Mouse (Mus musculus) frontal cortex, adult 2 months (tissue): ENCODE data around the gene Gprc5c. TPM values are rescaled to one million over a fixed set of nuclear protein-coding genes. Genes with fewer than 3 reads are reported as not detected.

ENCODE experiments used
- DNase-seq, 2 experiments: peaks; one replicate each; pipeline ENCODE4 v3.0.0; 2022; ENCODE audit warnings: low spot score in 1 of 2; ENCODE audit errors: extremely low spot score in 1 of 2
- polyA plus RNA-seq: library from polyadenylated mRNA; depleted of rRNA; stranded (reverse); fragments of >200 nt; gene quantifications from 2 replicates; pipeline ENCODE4 v1.2.3, GENCODE M21; 2012; rRNA removed

The Gprc5c gene
- polyA plus RNA-seq, result 3.5 and 4.7 TPM in 2 replicates

- no peak for DNase-seq
Observed at GRCm38 (mm10) chr11:114850452-114851268, at the start of gene Gprc5c. Gene Gprc5c (plus strand): TSS chr11:114851152.

DNA sequence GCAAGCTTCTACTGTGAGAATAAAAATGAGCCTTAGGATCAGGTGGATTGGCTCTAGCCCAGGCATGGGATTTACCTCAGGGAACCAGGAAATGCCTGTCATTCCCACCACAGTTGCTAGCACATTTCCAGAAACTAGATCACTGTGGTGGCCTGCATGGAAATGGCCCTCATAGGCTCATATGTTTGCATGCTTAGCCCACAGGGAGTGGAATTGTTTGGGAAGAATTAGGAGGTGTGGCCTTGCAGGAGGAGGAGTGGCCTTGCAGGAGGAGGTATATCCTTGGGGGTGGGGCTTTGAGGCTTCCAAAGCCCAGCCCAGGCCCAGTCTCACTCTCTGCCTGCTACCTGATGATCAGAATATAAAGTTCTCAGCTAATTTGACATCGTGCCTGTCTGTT lies 49.0 kb upstream of the Gprc5c start:
- no peak for DNase-seq

DNA sequence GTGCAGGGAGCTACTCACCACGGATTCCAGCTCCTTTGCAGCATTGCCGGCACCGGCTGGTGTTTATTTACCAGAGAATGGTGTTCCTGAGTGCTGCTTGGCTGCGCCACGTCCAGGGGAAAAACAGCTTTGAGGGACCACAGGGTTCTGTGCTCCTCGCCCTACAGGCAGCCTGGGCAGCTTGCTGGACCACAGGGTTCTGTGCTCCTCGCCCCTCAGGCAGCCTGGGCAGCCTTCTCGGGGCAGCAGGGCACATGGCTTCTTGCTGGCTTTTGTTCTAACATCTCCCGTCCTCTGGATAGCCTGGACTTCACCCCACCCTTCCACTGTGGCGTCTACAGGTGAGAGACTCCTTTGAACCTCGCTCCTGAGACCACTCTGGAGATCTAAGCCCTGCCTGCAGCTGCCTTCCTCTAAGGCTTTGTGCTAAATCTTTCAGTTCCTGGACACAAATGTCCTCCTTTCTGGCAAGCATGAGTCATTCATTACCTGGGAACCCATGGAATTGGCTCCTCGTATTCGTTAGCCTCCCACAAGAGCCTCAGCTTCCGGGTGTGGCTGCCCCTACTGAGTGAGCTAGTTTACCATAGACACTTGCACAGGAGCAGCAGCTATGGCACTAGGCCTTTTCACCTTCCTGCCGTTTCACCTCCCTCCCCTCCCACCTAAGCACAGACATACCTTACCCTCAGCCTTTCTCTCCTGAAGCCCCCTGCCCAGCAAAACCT lies 48.2 kb upstream of the Gprc5c start:
- no peak for DNase-seq

GRCm38 (mm10) chr11:114803990-114804389 lies 47.0 kb upstream of the Gprc5c start:
- no peak for DNase-seq

GRCm38 (mm10) chr11:114807025-114807424 lies 43.9 kb upstream of the Gprc5c start:
- no peak for DNase-seq

GRCm38 (mm10) chr11:114807686-114808427 lies 43.1 kb upstream of the Gprc5c start:
- no peak for DNase-seq

GRCm38 (mm10) chr11:114809371-114809770 lies 41.6 kb upstream of the Gprc5c start:
- no peak for DNase-seq

- DNase-seq, result no peak
Observed at GRCm38 (mm10) chr11:114810344-114810743, 40.6 kb upstream of the Gprc5c start.

DNA sequence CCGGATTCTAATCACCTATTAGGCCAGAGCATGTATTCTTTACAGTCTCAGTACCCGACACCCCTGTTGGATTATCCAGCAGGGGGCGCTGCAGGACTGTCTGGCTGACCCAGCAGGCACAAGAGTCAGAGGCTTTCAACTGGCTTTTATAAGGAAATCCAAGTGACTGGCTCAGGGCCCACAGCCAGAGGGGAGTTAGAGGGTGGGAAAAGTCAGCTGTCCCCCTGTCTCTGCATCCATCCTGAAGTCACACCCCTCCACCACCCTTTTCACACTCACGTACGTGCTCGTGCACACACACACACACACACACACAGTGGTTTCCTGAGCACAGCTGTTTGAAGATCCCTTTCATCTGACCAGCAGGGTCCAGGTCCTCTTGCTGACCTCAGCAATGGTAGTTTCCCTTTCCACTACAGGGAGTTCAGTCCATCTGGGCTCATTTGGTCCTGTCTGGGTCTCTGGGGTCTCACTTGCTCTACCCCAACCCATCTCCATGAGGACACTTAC lies 38.2 kb upstream of the Gprc5c start:
- DNase-seq, result peak; percentile 72 to 96

DNA sequence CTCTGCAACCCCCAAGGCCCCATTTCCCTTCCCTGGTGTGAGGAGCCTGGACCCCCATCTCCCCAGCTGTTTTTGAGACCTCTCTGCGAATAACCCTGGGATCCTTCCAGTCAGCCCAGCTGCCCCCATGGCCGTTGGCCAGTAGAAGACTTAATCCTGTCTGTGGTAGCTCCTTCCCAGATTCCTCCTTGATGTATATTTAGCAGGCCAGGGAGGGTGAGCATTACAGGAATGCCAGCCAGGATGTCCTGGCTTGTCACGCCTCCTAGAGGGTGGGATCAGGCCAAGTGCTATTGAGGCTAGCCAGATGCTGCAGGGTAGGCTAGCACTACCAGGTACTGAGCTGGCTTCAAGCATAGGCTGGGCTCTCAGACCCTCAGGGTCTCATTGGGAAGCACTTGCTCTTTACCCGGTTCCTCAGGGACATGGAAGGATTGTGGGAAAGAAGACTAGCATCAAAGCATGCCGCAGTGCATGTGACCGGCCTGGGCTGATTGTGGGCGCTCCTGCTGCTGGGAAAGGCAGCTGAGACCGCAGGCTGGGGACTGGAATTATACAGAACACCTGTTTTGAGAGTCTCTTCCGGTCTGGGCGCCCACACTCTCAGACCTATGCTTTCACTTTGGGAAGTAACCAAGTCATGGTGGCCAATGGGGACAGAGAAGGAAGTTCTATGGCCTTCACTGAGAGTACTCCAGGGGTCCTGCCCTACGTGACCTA lies 35.9 kb upstream of the Gprc5c start:
- no peak for DNase-seq

DNA sequence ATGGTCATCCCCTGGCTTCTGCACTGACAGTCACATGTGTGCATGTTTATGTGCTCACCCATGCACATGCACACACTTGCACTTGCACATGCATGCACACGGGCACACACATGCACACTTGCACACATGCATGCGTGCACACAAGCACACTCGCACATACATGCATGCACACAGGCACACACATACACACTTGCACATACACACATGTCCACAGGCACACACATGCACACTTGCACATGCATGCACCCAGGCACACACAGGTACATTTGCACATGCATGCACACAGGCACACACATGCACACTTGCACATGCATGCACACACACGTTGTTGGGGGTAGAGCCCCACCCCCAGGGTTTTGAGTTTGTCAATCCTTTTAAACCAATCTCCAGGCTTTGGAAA lies 34.0 kb upstream of the Gprc5c start:
- DNase-seq, result no peak

DNA sequence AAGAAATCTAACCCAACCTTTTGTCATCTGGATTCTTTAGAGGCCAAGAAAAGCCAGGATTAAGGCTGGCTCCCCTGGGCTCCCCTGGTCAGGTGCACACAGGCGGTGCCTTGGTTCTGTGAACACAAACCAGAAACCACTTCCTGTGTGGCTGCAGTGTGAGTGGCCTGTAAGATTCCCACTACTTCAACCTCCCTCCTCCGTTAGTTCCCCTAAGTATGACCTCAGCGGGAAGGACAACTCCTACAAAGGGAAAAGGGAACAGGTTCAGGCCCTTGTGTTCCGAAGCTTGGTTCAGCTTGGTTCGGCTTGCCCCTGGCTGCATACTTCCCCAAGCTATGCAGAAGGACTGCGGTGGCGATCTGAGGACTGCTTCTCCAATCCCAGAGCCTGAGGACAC lies 32.8 kb upstream of the Gprc5c start:
- no peak for DNase-seq

DNA sequence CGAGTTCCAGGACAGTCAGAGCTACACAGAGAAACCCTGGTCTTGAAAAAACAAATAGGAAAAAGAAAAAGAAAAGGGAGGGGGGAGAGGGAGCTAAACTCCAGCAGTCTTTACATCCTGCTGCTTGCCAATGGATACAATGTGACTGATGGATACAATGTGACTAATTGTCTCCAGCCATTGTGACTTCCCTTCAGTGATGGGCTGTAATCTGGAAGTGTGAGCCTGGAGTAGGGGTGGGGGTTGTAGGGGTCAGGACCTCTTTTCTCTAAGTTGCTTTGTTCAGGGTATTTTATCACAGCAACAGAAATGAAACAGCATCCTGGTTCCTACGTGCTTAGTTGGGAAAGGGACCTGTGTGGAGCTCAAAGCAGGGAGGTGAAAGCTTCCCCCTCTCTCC lies 31.8 kb upstream of the Gprc5c start:
- DNase-seq, result no peak

GRCm38 (mm10) chr11:114820444-114820843 lies 30.5 kb upstream of the Gprc5c start:
- DNase-seq, result no peak

DNA sequence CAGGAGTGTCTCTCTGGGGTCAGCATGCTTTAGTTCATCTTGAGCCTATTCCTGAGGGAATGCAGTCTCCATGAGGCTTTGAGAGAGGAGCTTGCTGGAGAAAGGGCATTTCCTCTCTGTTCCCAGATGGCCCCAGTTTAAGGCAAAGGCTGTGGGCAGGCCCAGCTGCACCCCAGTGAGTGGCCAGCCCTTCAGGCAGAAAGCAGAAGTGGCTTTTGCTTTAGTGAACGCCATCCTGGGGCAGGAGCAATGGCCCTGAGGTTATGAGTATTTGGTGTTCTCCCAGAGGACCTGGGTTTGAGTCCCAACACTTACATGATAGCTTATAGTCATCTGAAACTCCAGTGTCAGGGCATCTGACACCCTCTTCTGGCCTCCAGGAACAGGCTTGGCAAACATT lies 29.6 kb upstream of the Gprc5c start:
- DNase-seq, result no peak

DNA sequence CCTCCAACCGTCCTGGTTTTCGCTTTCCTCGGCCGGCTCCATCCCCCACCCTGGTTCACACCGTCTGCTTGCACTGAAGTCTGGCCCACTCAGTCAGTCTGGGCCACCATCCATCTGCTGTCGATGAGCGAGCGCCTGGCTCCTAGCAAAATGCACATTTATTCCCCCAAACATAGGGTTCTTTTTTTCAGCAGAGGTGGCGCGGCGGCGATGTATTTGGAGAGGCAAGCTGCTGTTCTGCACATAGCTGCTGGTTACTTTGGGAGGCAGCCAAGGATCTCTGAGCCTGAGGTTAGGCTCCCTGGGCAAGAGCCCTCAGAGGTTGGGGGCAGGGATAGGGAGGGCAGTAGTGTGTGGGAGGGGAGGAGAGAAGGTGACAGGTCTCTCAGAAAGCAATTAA lies 28.2 kb upstream of the Gprc5c start:
- DNase-seq, result peak; percentile 89 to 92

GRCm38 (mm10) chr11:114823199-114823725 lies 27.7 kb upstream of the Gprc5c start:
- DNase-seq, result no peak

GRCm38 (mm10) chr11:114826686-114827085 lies 24.3 kb upstream of the Gprc5c start:
- no peak for DNase-seq

- DNase-seq, result no peak
Observed at GRCm38 (mm10) chr11:114829499-114830432, 21.2 kb upstream of the Gprc5c start.
